In the genomic region with DNA sequence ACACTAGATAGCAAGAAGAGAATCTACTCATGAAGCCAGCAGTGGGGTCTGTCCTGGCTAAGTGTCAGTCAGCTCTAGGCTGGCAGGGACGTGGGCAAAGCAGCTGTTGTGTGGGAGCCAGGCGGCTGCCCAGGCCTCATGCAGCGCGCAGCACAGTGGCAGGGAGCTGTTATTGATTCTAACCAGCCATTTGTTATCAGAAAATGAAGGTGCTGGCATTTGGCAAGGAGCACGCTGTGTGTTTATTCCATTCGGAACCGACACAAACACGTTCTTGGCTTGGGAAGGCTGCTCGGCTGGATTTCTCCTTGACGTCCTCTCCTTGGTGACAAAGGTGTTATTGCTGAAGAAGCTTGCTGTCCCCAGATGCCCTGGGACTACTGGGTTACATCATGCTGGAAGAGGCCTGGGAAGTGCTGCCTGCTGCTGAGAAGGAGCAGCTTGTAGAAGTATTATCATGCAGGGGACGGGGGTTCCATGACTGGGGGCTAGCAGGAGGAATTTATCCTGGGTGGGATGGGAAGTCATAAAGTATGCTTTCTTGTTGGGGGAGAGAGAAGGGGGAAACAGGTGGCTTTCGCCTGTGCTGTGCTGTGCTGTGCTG, we compare ENCODE assay signal across 12 mouse cellular contexts.
DNase-seq lines count a peak whose midpoint lies in the region; ATAC-seq and TF ChIP-seq lines count a peak whose summit lies in the region.
"Had no signal": no experiment of that assay in that cellular context is flagged by ENCODE, and none has a peak within 500 bp of the region (broad histone marks: within the 10 kb centered on the region; RNA-seq: fewer than 3 reads in every experiment).

No protein-coding gene starts in this region.

- H3K9ac ChIP-seq in midbrain, embryonic 16.5 days (ENCODE audit: low read depth, low read length): 0 out of 2 replicates have a peak overlapping the region, but pooled peaks have one; percentile 23
- no peak overlapping the region for H3K9ac ChIP-seq in midbrain, embryonic 11.5 days (ENCODE audit: low read length)
- H3K9ac ChIP-seq in forebrain, embryonic 11.5 days (ENCODE audit: low read length): no peak overlapping the region
- H3K9ac ChIP-seq: embryonic facial prominence, embryonic 13.5 days had no signal

- no peak overlapping the region for H3K4me3 ChIP-seq in midbrain, embryonic 16.5 days (ENCODE audit: low read depth, low read length)
- no peak overlapping the region for H3K4me3 ChIP-seq in midbrain, embryonic 11.5 days (ENCODE audit: low read depth, low read length)
- no peak overlapping the region for H3K4me3 ChIP-seq in layer of hippocampus, adult 2 months
- H3K4me3 ChIP-seq in forebrain, embryonic 11.5 days (ENCODE audit: low read depth, low read length): no peak overlapping the region
- H3K4me3 ChIP-seq: embryonic facial prominence, embryonic 13.5 days had no signal

- H3K9me3 ChIP-seq in midbrain, embryonic 16.5 days (replicated peaks; ENCODE audit: control insufficient read depth, low read length, poor library complexity, severe bottlenecking): no peaks in the 10 kb centered on the region
- H3K9me3 ChIP-seq in midbrain, embryonic 11.5 days (ENCODE audit: control insufficient read depth, low read length): no peaks in the 10 kb centered on the region
- no peaks in the 10 kb centered on the region for H3K9me3 ChIP-seq in forebrain, embryonic 11.5 days (ENCODE audit: control insufficient read depth, low read length)
- H3K9me3 ChIP-seq: embryonic facial prominence, embryonic 13.5 days had no signal

- intact Hi-C loops in left cerebral cortex, postnatal 10 days (cut with DNase I): no loop called here

- WGBS in midbrain, embryonic 16.5 days: 58% methylated on average over 12 of the region's 12 CpGs
- 71% methylated on average over 12 of the region's 12 CpGs for WGBS in midbrain, embryonic 11.5 days
- WGBS in forebrain, embryonic 11.5 days: 81% methylated on average over 12 of the region's 12 CpGs

- H3K27ac ChIP-seq in midbrain, embryonic 16.5 days (ENCODE audit: low read length): no peak overlapping the region
- no peak overlapping the region for H3K27ac ChIP-seq in midbrain, embryonic 11.5 days (ENCODE audit: low read depth, low read length)
- H3K27ac ChIP-seq in layer of hippocampus, adult 2 months: peak overlapping the region; percentile 46
- no peak overlapping the region for H3K27ac ChIP-seq in forebrain, embryonic 11.5 days (ENCODE audit: low read depth, low read length)
- H3K27ac ChIP-seq: embryonic facial prominence, embryonic 13.5 days had no signal

- H3K4me2 ChIP-seq in midbrain, embryonic 16.5 days (ENCODE audit: low read length): no peak overlapping the region
- H3K4me2 ChIP-seq in midbrain, embryonic 11.5 days: no peak overlapping the region
- H3K4me2 ChIP-seq in forebrain, embryonic 11.5 days (ENCODE audit: low read depth, low read length, severe bottlenecking): no peak overlapping the region
- H3K4me2 ChIP-seq: embryonic facial prominence, embryonic 13.5 days had no signal

- no peaks in the 10 kb centered on the region for H3K4me1 ChIP-seq in midbrain, embryonic 16.5 days (ENCODE audit: control insufficient read depth, insufficient read depth, low read length)
- no peaks in the 10 kb centered on the region for H3K4me1 ChIP-seq in midbrain, embryonic 11.5 days (ENCODE audit: control insufficient read depth, insufficient read depth, low read length)
- no peaks in the 10 kb centered on the region for H3K4me1 ChIP-seq in forebrain, embryonic 11.5 days (replicated peaks; ENCODE audit: control insufficient read depth, insufficient read depth, low read length)
- H3K4me1 ChIP-seq: embryonic facial prominence, embryonic 13.5 days had no signal

- no peaks in the 10 kb centered on the region for H3K36me3 ChIP-seq in midbrain, embryonic 16.5 days (ENCODE audit: control insufficient read depth, insufficient read depth, low read length)
- H3K36me3 ChIP-seq in midbrain, embryonic 11.5 days (ENCODE audit: control insufficient read depth, insufficient read depth, low read length): no peaks in the 10 kb centered on the region
- no peaks in the 10 kb centered on the region for H3K36me3 ChIP-seq in forebrain, embryonic 11.5 days (ENCODE audit: control insufficient read depth, insufficient read depth, low read length)
- H3K36me3 ChIP-seq: embryonic facial prominence, embryonic 13.5 days had no signal

- peak; percentile 51 for TF ChIP-seq CTCF in layer of hippocampus, adult 2 months (conservative IDR thresholded peaks at IDR 0.05)

- no peak for ATAC-seq in midbrain, embryonic 16.5 days
- no peak for ATAC-seq in midbrain, embryonic 11.5 days (ENCODE audit: low FRiP score)
- no peak for ATAC-seq in forebrain, embryonic 11.5 days (replicated peaks; ENCODE audit: low FRiP score)

- no peak for DNase-seq in midbrain, embryonic 11.5 days (ENCODE audit: low spot score, missing footprints)
- peak; percentile 42 to 45 for DNase-seq in layer of hippocampus, adult 2 months (ENCODE audit: low spot score in 2 of 2)
- DNase-seq in left cerebral cortex, postnatal 10 days (ENCODE audit: extremely low spot score in 1 of 2, low spot score in 2 of 2): peak; percentile 17 to 55
- no peak for DNase-seq in retina, postnatal 1 day
- DNase-seq in MN1 (ENCODE audit: low spot score): no peak
- DNase-seq in forebrain, embryonic 11.5 days (ENCODE audit: low spot score): no peak
- DNase-seq: cerebellum, adult 18-20 months; heart, postnatal 14 days; kidney, postnatal 4 days; thymus, adult 18-20 months had no signal

- no peaks in the 10 kb centered on the region for H3K27me3 ChIP-seq in midbrain, embryonic 16.5 days (ENCODE audit: control insufficient read depth, insufficient read depth, low read depth, low read length)
- no peaks in the 10 kb centered on the region for H3K27me3 ChIP-seq in midbrain, embryonic 11.5 days (ENCODE audit: control insufficient read depth, insufficient read depth, low read length)
- no peaks in the 10 kb centered on the region for H3K27me3 ChIP-seq in forebrain, embryonic 11.5 days (ENCODE audit: control insufficient read depth, insufficient read depth, low read length)
- H3K27me3 ChIP-seq: embryonic facial prominence, embryonic 13.5 days had no signal

Comparison
In these comparisons a context has a peak if more than half of its experiments do, and no peak if none do; other contexts are left out.
1. DNase-seq: peak in layer of hippocampus, adult 2 months (2 of 2) and left cerebral cortex, postnatal 10 days (2 of 2); none in midbrain, embryonic 11.5 days (single experiment), retina, postnatal 1 day (single experiment), MN1 (single experiment) and forebrain, embryonic 11.5 days (single experiment).